Mouse (Mus musculus) retina, adult 2 months (tissue): Measurements from ENCODE around the gene Ndufs6.

Experiments
- DNase-seq: peaks from one replicate; pipeline ENCODE4 v3.0.0-alpha.2; 2012; ENCODE audit warnings: low read depth, low spot score

Gene Ndufs6

DNA sequence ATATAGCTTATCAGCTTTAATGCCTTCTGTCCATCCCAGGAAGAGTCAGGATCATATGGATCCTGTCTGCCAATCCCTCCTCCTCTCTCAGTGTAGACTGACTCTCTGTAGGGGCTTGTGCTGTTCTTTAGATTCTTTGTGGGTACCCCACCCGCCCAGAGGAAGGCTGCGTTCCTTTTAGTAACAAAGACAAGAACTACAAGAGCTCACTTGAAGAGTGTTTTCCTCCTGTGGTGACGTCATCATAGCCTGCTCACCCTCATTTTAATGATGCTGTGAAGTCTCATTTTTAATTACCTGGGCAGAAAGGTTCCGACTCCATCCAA, 22.3 kb downstream of the Ndufs6 start:
- no peak for DNase-seq

- DNase-seq, result no peak
These were observed 22.8 kb downstream of the Ndufs6 start for GRCm38 (mm10) chr13:73305398-73306084.

- no peak for DNase-seq
These were observed 23.6 kb downstream of the Ndufs6 start for GRCm38 (mm10) chr13:73304729-73305128.

- no peak for DNase-seq
These were observed 29.0 kb downstream of the Ndufs6 start for GRCm38 (mm10) chr13:73299322-73299721.

- no peak for DNase-seq
These were observed 29.6 kb downstream of the Ndufs6 start for GRCm38 (mm10) chr13:73298717-73299116.

- DNase-seq, result no peak
These were observed 37.2 kb downstream of the Ndufs6 start for GRCm38 (mm10) chr13:73291102-73291501.

- DNase-seq, result no peak
These were observed 38.1 kb downstream of the Ndufs6 start for GRCm38 (mm10) chr13:73290206-73290605.

DNA sequence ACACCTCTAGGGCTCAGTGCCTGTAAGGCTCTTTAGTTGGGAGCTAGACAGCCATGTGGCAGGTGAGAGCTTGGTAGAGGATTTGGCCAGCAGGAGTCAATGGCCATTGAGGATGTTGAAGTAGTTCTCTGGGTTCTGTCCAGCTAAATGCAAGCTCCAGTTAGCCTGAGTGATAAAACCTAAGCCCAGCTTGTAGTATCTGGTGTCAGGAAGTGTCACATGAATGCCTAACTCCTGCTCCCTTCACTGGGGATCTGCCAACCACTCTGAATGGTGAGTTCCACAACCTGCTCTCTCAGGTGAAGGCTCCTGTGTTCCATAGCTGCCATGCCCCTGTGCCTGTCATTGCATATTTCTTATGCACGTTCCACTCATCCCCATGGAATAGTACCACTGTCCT, 44.8 kb downstream of the Ndufs6 start:
- no peak for DNase-seq

- no peak for DNase-seq
These were observed 45.9 kb downstream of the Ndufs6 start for GRCm38 (mm10) chr13:73282407-73282806.

- no peak for DNase-seq
These were observed 49.1 kb downstream of the Ndufs6 start for GRCm38 (mm10) chr13:73279196-73279595.

- no peak for DNase-seq
These were observed 50.5 kb downstream of the Ndufs6 start for GRCm38 (mm10) chr13:73277797-73278196.

GRCm38 (mm10) chr13:73277361-73277760, 51.0 kb downstream of the Ndufs6 start:
- no peak for DNase-seq

- DNase-seq, result no peak
These were observed 54.8 kb downstream of the Ndufs6 start for GRCm38 (mm10) chr13:73273536-73273935.

GRCm38 (mm10) chr13:73272794-73273282, 55.5 kb downstream of the Ndufs6 start:
- DNase-seq, result no peak

- no peak for DNase-seq
These were observed 56.8 kb downstream of the Ndufs6 start for GRCm38 (mm10) chr13:73271336-73272242.

DNA sequence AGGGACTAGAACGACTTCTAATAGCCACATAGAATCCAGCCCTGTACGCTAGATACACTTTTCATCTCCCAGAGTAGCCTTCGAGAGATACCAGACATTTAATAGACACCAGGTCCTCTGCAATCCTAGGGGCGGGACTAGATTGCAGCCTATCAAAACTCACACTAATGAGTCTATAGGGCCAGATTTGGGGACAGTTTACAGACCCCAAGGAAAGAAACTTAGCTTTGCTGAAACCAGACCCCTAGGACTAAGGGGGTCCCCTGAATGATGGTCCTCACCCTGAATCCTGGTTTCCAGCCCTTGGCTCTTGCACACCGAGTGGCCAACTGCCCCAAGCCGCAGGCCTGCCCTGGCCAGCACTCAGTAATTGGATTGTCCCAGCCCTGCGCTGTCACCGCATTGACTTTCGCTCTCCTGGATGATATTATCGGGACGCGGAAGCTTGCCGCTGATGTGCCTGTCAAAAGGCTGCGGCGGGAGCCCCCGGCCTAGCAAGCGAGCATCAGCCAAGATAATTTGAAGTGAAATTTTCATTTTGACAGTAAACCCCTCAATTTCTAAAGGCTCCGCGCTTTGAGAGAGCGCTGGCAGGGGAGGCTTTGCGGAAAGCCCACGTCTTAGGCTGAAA, 57.8 kb downstream of the Ndufs6 start:
- no peak for DNase-seq

GRCm38 (mm10) chr13:73269891-73270290, 58.5 kb downstream of the Ndufs6 start:
- no peak for DNase-seq
